Comparison of ENCODE assay signal across 9 mouse cellular contexts in the genomic region with DNA sequence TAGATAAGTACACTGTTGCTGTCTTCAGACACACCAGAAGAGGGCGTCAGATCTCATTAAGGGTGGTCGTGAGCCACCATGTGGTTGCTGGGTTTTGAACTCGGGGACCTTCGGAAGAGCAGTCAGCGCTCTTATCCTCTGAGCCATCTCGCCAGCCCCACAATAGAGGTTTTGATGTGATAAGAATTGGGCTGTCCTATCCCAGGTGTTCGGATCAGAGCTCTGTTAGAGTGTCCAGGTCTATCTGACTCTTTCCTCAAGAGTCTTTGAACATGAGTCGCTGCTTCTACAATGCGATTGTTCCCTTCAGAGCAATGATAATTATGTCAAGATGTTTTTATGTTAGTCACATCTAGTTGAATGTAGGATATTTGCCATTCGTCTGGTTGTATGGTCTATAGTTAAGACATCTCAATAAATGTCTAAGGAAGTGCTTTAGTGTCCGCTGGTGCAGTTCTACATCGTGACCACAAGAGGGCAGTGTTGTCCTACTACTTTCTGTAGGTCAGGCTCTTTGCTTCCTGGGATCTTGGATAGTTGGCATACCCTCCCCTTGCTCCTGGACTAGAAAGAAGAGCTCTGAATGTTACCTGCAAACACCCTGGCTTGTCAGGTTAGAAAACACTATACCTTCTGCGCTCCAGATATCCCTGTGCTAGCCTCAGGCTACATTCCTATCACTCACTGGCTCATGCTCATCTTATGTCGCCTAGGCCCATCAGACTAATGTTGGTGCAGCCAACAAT. TPM values are rescaled to one million over a fixed set of nuclear protein-coding genes. Genes with fewer than 3 reads are reported as not detected.
A peak's percentile ranks its signal among the peaks of the same experiment; 100 is the strongest.
DNase-seq lines count a peak whose midpoint lies in the region; ATAC-seq and TF ChIP-seq lines count a peak whose summit lies in the region.
"Had no signal": no experiment of that assay in that cellular context is flagged by ENCODE, and none has a peak within 500 bp of the region (broad histone marks: within the 10 kb centered on the region; RNA-seq: fewer than 3 reads in every experiment).

No protein-coding gene starts in this region.

- no peaks in the 10 kb centered on the region for H3K27me3 ChIP-seq in intestine, embryonic 14.5 days (replicated peaks; ENCODE audit: control insufficient read depth, insufficient read depth, low read length)
- H3K27me3 ChIP-seq in intestine, embryonic 16.5 days (replicated peaks; ENCODE audit: control insufficient read depth, insufficient read depth, low read length), result no peaks in the 10 kb centered on the region
- H3K27me3 ChIP-seq in hindbrain, embryonic 11.5 days (ENCODE audit: control insufficient read depth, insufficient read depth, low read length), result no peaks in the 10 kb centered on the region
- H3K27me3 ChIP-seq in lung, embryonic 14.5 days (ENCODE audit: insufficient read depth, low read length), result no peaks in the 10 kb centered on the region
- H3K27me3 ChIP-seq: embryonic facial prominence, embryonic 12.5 days had no signal

- H3K9ac ChIP-seq in intestine, embryonic 14.5 days (ENCODE audit: low read length), result no peak overlapping the region
- H3K9ac ChIP-seq in intestine, embryonic 16.5 days (ENCODE audit: low read depth, low read length), result no peak overlapping the region
- no peak overlapping the region for H3K9ac ChIP-seq in hindbrain, embryonic 11.5 days (ENCODE audit: low read depth, low read length)
- H3K9ac ChIP-seq in lung, embryonic 14.5 days, result no peak overlapping the region
- H3K9ac ChIP-seq: embryonic facial prominence, embryonic 12.5 days had no signal

- H3K4me3 ChIP-seq in intestine, embryonic 14.5 days (ENCODE audit: low read depth, low read length), result no peak overlapping the region
- H3K4me3 ChIP-seq in intestine, embryonic 16.5 days (ENCODE audit: low read length), result no peak overlapping the region
- no peak overlapping the region for H3K4me3 ChIP-seq in hindbrain, embryonic 11.5 days (ENCODE audit: low read depth, low read length)
- H3K4me3 ChIP-seq in lung, embryonic 14.5 days (ENCODE audit: low read depth, low read length), result no peak overlapping the region
- H3K4me3 ChIP-seq: embryonic facial prominence, embryonic 12.5 days had no signal

- H3K27ac ChIP-seq in intestine, embryonic 14.5 days (ENCODE audit: low read depth), result no peak overlapping the region
- H3K27ac ChIP-seq in intestine, embryonic 16.5 days (ENCODE audit: low read length), result no peak overlapping the region
- no peak overlapping the region for H3K27ac ChIP-seq in hindbrain, embryonic 11.5 days (ENCODE audit: low read depth, low read length)
- H3K27ac ChIP-seq in lung, embryonic 14.5 days (ENCODE audit: low read depth), result no peak overlapping the region
- H3K27ac ChIP-seq: embryonic facial prominence, embryonic 12.5 days had no signal

- H3K4me1 ChIP-seq in intestine, embryonic 14.5 days (replicated peaks; ENCODE audit: control insufficient read depth, insufficient read depth, low read length), result no peaks in the 10 kb centered on the region
- no peaks in the 10 kb centered on the region for H3K4me1 ChIP-seq in intestine, embryonic 16.5 days (ENCODE audit: control insufficient read depth, insufficient read depth, low read length)
- H3K4me1 ChIP-seq in hindbrain, embryonic 11.5 days (replicated peaks; ENCODE audit: control insufficient read depth, insufficient read depth, low read length), result no peaks in the 10 kb centered on the region
- no peaks in the 10 kb centered on the region for H3K4me1 ChIP-seq in lung, embryonic 14.5 days (ENCODE audit: insufficient read depth)
- H3K4me1 ChIP-seq: embryonic facial prominence, embryonic 12.5 days had no signal

- no peaks in the 10 kb centered on the region for H3K36me3 ChIP-seq in intestine, embryonic 14.5 days (ENCODE audit: control insufficient read depth, insufficient read depth, low read length)
- H3K36me3 ChIP-seq in intestine, embryonic 16.5 days (ENCODE audit: control insufficient read depth, insufficient read depth, low read length), result no peaks in the 10 kb centered on the region
- no peaks in the 10 kb centered on the region for H3K36me3 ChIP-seq in hindbrain, embryonic 11.5 days (ENCODE audit: control insufficient read depth, insufficient read depth, low read length)
- no peaks in the 10 kb centered on the region for H3K36me3 ChIP-seq in lung, embryonic 14.5 days (ENCODE audit: insufficient read depth)
- H3K36me3 ChIP-seq: embryonic facial prominence, embryonic 12.5 days had no signal

- no peak for ATAC-seq in intestine, embryonic 14.5 days (replicated peaks; ENCODE audit: low FRiP score, low TSS enrichment, low read depth)
- no peak for ATAC-seq in intestine, embryonic 16.5 days
- ATAC-seq in hindbrain, embryonic 11.5 days (ENCODE audit: low FRiP score), result no peak
- no peak for ATAC-seq in lung, embryonic 14.5 days (ENCODE audit: insufficient read depth)

- WGBS in intestine, embryonic 14.5 days, result 34% methylated on average over 14 of the region's 14 CpGs
- 33% methylated on average over 14 of the region's 14 CpGs for WGBS in intestine, embryonic 16.5 days
- WGBS in hindbrain, embryonic 11.5 days, result 36% methylated on average over 14 of the region's 14 CpGs
- WGBS in lung, embryonic 14.5 days, result 30% methylated on average over 14 of the region's 14 CpGs

- DNase-seq in intestine, embryonic 14.5 days (ENCODE audit: low spot score), result peak; percentile 66
- DNase-seq in ES-CJ7 (ENCODE audit: low read depth, low spot score), result peak; percentile 78
- DNase-seq in cerebellum, adult 9-11 months, result peak; percentile 21
- peak; percentile 81 for DNase-seq in hindbrain, embryonic 11.5 days (ENCODE audit: low spot score)
- DNase-seq in lung, embryonic 14.5 days, result peak; percentile 95
- peak; percentile 88 for DNase-seq in retina, embryonic 14.5 days (ENCODE audit: low spot score)
- no peak for DNase-seq in gastrocnemius, postnatal 14 days

- intact Hi-C loops in gastrocnemius, postnatal 14 days (cut with DNase I; ENCODE audit: low total_unique reads), result loop anchor here (5.0 to 10.0 kb wide), 2 partner anchors 93 to 105 kb away; no protein-coding TSS in a partner anchor

- H3K9me3 ChIP-seq in intestine, embryonic 14.5 days (ENCODE audit: control insufficient read depth, low read length), result no peaks in the 10 kb centered on the region
- no peaks in the 10 kb centered on the region for H3K9me3 ChIP-seq in intestine, embryonic 16.5 days (ENCODE audit: control insufficient read depth, low read length)
- H3K9me3 ChIP-seq in hindbrain, embryonic 11.5 days (ENCODE audit: control insufficient read depth, low read length), result no peaks in the 10 kb centered on the region
- no peaks in the 10 kb centered on the region for H3K9me3 ChIP-seq in lung, embryonic 14.5 days (ENCODE audit: low read depth, low read length)
- H3K9me3 ChIP-seq: embryonic facial prominence, embryonic 12.5 days had no signal

- no peak overlapping the region for H3K4me2 ChIP-seq in intestine, embryonic 14.5 days (ENCODE audit: low read length)
- H3K4me2 ChIP-seq in intestine, embryonic 16.5 days (ENCODE audit: low read depth, low read length), result no peak overlapping the region
- no peak overlapping the region for H3K4me2 ChIP-seq in hindbrain, embryonic 11.5 days (replicated peaks; ENCODE audit: low read depth, low read length)
- no peak overlapping the region for H3K4me2 ChIP-seq in lung, embryonic 14.5 days
- H3K4me2 ChIP-seq: embryonic facial prominence, embryonic 12.5 days had no signal

- peak; percentile 98 for TF ChIP-seq CTCF in lung, embryonic 14.5 days (IDR thresholded peaks at IDR 0.05; ENCODE audit: low read depth)

RNA-seq across cellular contexts. Expression of a gene that starts 3.8 kb away (rescaled TPM):
- not detected in 2 replicates for polyA plus RNA-seq in intestine, embryonic 14.5 days (2014; fragmentation: Nextera tagmentation; extraction: Ambion mirVana)
- not detected in 2 replicates for polyA plus RNA-seq in intestine, embryonic 16.5 days (2015; fragmentation: Nextera tagmentation; extraction: Ambion mirVana)
- not detected in 2 replicates for polyA plus RNA-seq in hindbrain, embryonic 11.5 days (2014; fragmentation: Nextera tagmentation; extraction: Ambion mirVana)
- polyA plus RNA-seq in lung, embryonic 14.5 days (2014; fragmentation: Nextera tagmentation; extraction: Ambion mirVana), result not detected in 2 replicates
- not detected for total RNA-seq in gastrocnemius, postnatal 14 days (2021)
- polyA plus RNA-seq: embryonic facial prominence, embryonic 12.5 days had no signal

RNA-seq across cellular contexts. Expression of a gene that starts 8.4 kb away (rescaled TPM):
- polyA plus RNA-seq in intestine, embryonic 14.5 days (2014; fragmentation: Nextera tagmentation; extraction: Ambion mirVana), result 0.89 and 1.5 TPM in 2 replicates
- 0.68 and 1.0 TPM in 2 replicates for polyA plus RNA-seq in intestine, embryonic 16.5 days (2015; fragmentation: Nextera tagmentation; extraction: Ambion mirVana)
- polyA plus RNA-seq in hindbrain, embryonic 11.5 days (2014; fragmentation: Nextera tagmentation; extraction: Ambion mirVana), result 1.8 and 2.1 TPM in 2 replicates
- 1.1 and 1.4 TPM in 2 replicates for polyA plus RNA-seq in lung, embryonic 14.5 days (2014; fragmentation: Nextera tagmentation; extraction: Ambion mirVana)
- 1 to 10 TPM in 1 of 2 experiments, under 1 TPM in 1; 0.64 to 1.3 TPM for total RNA-seq in gastrocnemius, postnatal 14 days (2021)

RNA-seq across cellular contexts. Expression of a gene that starts 13.8 kb away (rescaled TPM):
- not detected in 2 replicates for polyA plus RNA-seq in intestine, embryonic 14.5 days (2014; fragmentation: Nextera tagmentation; extraction: Ambion mirVana)
- not detected in 2 replicates for polyA plus RNA-seq in intestine, embryonic 16.5 days (2015; fragmentation: Nextera tagmentation; extraction: Ambion mirVana)
- polyA plus RNA-seq in hindbrain, embryonic 11.5 days (2014; fragmentation: Nextera tagmentation; extraction: Ambion mirVana), result not detected in 2 replicates
- not detected in 2 replicates for polyA plus RNA-seq in lung, embryonic 14.5 days (2014; fragmentation: Nextera tagmentation; extraction: Ambion mirVana)
- total RNA-seq in gastrocnemius, postnatal 14 days (2021), result not detected
- polyA plus RNA-seq: embryonic facial prominence, embryonic 12.5 days had no signal

RNA-seq across cellular contexts. Expression of a gene that starts 23.8 kb away (rescaled TPM):
- 11.4 TPM in 2 replicates for polyA plus RNA-seq in intestine, embryonic 14.5 days (2014; fragmentation: Nextera tagmentation; extraction: Ambion mirVana)
- polyA plus RNA-seq in intestine, embryonic 16.5 days (2015; fragmentation: Nextera tagmentation; extraction: Ambion mirVana), result 8.1 and 9.1 TPM in 2 replicates
- polyA plus RNA-seq in hindbrain, embryonic 11.5 days (2014; fragmentation: Nextera tagmentation; extraction: Ambion mirVana), result 30.6 and 37.0 TPM in 2 replicates
- 13.1 and 14.7 TPM in 2 replicates for polyA plus RNA-seq in lung, embryonic 14.5 days (2014; fragmentation: Nextera tagmentation; extraction: Ambion mirVana)
- total RNA-seq in gastrocnemius, postnatal 14 days (2021), result 1 to 10 TPM; 1.9 to 2.4 TPM

RNA-seq across cellular contexts. Expression of a gene that starts 26.5 kb away (rescaled TPM):
- polyA plus RNA-seq in intestine, embryonic 14.5 days (2014; fragmentation: Nextera tagmentation; extraction: Ambion mirVana), result not detected in 2 replicates
- polyA plus RNA-seq in intestine, embryonic 16.5 days (2015; fragmentation: Nextera tagmentation; extraction: Ambion mirVana), result not detected in 2 replicates
- not detected in 2 replicates for polyA plus RNA-seq in hindbrain, embryonic 11.5 days (2014; fragmentation: Nextera tagmentation; extraction: Ambion mirVana)
- not detected in 2 replicates for polyA plus RNA-seq in lung, embryonic 14.5 days (2014; fragmentation: Nextera tagmentation; extraction: Ambion mirVana)
- not detected for total RNA-seq in gastrocnemius, postnatal 14 days (2021)
- polyA plus RNA-seq: embryonic facial prominence, embryonic 12.5 days had no signal
